Mouse (Mus musculus) T-helper 17 cell (primary cell): ENCODE measurements around the gene AC140267.1.

Experiments used
- in situ Hi-C, 2 experiments: fragments of 300-600 bp; cut with MboI, MseI; formaldehyde crosslinking; loops; 1 replicate in 1 of 2; 2 replicates in 1 of 2; pipeline ENCODE4 v1.15.1; 2025; ENCODE audit warnings: high pct_unique_total_duplicates in 2 of 2

The AC140267.1 gene

DNA sequence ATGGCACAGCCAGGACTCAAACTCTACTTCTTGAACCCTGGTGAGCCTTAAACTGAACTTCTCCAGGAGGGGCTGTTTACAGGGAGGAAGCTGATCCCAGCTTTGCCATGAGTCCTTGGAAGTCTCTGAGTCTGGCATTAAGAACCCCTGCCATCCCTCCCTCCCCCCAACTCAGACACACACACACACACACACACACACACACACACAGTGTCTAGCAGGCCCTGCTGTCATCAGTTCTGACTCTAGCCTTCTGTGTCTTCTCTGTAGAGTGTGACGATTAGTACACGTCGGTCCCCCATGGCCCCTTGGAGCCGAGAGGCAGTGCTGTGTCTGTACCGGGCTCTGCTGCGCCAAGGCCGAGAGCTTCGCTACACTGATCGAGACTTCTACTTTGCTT lies at the start of gene AC140267.1:
AC140267.1 (plus strand) TSS at position 301 of the 400 bp plus-strand sequence.
- in situ Hi-C loops = loop anchor here in 1 of 2 experiments (10.0 to 25.0 kb wide), 2 partner anchors 1119 to 1452 kb away; partner anchors contain the start of gene Chadl

DNA sequence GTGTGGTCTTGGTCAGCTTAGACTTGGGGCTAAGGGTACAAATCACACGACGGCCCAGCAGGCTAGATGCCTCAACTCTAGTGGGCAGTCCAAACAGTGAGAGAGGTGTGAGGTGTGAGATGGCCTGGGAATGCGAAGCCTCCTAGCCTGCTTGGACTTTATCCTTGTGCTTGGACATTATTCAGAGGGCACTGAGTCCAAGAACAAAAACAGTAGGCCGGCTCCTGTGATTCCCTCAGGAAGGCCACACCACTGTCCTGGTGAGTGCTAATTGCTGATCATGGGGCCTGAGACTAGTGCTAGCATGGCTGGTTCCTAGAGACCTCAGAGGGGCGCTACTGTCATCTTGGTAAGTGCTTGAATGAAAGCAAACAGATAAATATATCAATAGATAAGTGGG lies 46.7 kb upstream of the AC140267.1 start:
- in situ Hi-C loops = no loop called here

DNA sequence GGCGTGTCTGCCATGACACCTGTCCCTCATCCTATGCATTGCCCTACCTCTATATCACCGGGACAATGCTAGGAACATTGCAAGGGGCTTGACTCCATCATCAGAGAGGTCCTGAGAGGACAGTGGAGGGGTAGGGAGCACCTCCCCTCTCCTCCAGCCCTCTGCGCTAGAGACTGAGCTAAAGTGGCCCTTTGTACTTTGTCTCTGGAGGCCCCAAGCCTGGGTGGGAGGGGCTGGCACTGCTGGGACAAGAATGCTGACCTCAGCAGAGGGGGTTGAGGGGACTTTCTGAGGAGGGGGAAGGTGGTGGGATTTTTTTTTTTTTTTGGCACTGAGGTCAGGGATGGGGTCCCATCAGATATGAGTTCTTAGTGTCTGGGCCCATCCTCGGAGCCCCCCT lies 45.6 kb upstream of the AC140267.1 start:
- in situ Hi-C loops = no loop called here

DNA sequence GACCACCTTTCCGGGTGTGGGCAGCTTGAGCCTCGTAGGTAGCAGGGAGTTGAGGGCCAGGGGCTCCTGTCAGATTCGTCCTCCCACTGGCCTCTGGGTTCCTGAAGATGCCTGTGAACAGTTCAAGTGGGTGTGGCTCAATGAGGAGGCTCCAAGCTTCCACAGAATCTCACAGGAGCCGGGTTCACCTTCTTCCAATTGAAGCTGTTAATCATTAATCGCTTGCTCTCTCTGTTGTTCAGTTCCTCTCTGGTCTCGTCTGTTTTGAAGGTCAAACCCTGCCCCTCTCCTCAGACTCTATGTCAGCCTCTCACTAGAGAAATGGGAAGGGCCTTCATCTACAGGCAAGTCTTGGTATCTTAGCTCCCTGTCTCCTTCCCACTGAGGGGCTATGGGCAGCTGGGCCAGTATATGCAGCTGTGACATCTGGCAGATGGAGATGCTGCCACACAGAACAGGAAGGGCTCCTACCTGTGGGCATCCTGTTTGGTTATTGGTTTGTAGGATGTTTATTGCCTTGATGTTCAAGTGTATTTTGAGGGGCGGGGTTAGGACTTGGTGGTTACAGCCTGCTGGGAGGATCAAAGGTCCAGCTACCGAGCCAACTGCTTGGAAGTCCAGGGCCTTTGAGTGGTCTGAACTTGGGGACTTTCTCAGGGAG lies 43.9 kb upstream of the AC140267.1 start:
- in situ Hi-C loops = no loop called here

DNA sequence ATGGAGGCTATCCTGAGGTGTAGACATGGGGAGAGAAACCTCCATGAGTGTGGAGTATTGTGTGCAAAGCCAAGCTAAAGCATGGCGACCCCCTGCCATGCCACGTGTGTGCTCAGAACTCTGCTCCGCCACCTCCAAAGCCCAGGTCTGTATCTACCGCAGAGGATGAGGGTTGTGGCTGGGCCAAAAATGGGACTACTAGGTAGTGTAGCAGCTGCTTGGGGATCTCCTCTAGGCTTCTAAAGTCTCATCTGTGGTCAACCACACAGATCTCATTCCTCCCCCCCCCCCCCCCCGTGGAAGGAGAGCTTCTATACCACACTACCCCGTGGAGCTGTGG lies 43.4 kb upstream of the AC140267.1 start:
- in situ Hi-C loops = no loop called here

DNA sequence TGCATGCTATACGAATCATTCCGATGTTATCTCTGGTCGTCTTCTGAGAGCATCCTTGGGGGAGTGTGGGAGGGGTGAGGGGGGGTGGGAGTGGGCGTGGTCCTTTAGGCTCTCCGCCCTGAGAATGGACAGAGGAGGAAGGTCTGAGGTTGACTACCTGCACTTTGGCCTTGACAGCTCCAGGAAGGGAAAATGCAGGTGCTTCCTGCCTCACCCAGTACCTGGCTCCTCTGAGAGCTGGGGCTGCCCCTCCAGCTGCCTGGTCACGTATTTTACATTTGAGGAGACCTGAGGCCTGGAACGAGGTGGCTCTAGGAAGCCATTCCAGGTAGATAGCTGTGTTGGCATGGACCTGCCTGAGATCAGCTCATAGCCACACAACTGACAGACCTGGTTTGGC lies 42.8 kb upstream of the AC140267.1 start:
- in situ Hi-C loops = no loop called here

DNA sequence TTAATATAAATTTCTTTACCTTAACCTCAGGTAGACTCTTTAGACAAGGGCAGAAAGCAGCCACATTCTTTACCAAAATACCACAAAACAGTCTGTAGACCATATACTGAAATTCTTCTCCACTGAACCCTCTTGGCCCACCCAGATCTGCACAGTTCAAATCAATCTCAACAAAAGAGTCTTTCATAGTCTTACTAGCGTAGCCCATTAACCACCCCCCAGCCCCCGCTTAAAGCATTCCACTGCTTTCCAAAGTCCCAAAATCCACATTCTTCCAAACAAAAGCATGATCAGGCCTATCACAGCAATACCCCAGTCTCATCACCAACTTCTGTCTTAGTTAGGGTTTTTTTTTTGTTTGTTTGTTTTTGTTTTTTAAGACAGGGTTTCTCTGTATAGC lies 36.1 kb upstream of the AC140267.1 start:
- in situ Hi-C loops = no loop called here

DNA sequence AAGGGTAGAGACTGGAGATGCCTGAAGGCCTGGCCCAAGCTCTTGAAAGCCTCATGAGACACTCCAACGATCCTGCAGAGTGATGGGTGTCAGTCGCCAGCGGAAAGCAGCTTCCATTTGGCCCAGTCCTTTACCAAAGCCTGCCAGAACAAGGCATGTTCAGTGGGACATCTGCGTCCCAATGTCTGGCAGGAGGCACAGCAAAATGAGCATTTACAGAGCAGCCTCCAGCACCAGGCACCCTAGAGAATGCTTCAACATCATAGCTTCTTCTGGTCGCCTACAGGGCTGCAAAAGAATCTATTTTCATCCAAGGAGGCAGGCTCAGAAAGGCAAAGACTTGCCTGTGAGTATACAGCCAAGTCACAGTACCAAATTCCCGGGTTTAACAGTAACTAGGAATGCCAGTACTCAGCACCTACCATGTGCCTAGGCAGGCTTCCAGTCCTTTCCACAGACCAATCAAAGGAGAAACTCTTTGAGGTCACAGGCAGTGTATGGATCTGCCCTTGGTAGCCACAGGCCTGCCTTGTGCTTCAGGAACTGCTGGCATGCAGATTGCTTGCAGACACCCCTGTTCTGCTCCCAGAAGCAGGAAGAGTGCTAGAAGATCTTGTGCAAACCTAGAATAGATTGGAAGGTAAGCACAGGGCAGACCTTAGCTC lies 33.4 kb upstream of the AC140267.1 start:
- in situ Hi-C loops = loop anchor here in 1 of 2 experiments (10.0 kb wide), 1 partner anchor 333 kb away; no protein-coding TSS in a partner anchor

DNA sequence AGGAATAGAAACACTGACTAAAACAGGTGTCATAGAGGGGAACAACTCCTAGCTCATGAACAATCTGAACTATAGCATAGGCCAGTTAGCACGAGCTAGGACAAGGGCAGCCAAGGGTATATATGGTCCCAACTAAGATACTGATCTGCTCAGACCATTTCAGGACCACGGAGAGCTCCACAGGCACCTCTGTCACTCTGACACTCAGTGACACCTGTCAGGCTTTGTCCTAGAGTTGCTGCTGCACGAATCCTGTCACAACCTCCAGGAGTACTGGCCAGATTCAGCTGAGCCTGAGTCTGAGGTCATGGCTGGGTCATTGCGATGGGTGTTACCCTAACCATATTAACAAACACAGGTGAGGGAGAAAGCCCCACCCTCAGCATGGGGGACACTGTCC lies 32.2 kb upstream of the AC140267.1 start:
- in situ Hi-C loops = loop anchor here in 1 of 2 experiments (10.0 kb wide), 1 partner anchor 331 kb away; no protein-coding TSS in a partner anchor

DNA sequence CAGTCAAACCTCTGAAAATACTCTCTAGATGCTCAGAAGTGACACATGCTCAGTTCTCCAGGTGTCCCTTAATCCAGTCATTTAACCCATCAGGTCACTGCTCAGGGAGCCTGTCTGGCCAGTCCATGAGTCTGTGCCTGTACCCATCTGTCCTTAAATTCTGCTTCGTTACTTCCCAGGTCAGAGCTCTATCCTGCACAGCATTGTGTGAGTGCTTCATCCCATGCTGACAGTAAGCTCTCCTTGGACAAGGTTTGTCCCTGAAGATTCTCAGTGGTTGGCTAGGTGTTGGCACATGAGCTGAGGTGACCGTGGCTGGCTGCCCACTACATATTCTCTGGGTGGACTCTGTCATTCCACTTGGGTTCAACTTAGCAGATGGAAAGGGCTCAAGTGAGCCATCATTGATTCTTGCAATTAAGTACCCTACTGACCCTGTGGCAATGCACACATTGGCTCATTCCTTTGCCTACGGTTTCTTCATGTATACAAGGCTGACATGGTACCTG lies 29.5 kb upstream of the AC140267.1 start:
- in situ Hi-C loops = loop anchor here in 1 of 2 experiments (10.0 kb wide), 1 partner anchor 329 kb away; no protein-coding TSS in a partner anchor

DNA sequence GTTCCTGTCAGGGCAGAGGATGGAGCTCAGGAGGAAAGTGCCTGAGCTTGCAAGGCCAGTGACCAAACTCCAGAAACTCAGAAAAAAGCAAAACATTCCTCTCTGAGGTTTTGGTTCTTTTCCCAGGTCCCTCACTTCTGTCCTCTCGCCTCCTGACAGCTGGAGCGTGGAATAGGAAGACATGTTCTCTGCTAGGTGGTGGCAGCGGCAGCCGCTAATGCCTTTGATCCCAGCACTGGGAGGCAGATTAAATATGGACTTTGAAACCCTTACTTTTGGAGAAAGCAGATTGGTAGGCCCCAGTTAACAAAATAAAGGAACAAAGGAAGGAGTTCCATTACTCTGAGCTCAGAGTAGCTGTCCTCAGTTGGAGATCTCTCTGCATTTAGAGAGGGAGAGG lies 27.2 kb upstream of the AC140267.1 start:
- in situ Hi-C loops = loop anchor here in 1 of 2 experiments (10.0 kb wide), 1 partner anchor 326 kb away; no protein-coding TSS in a partner anchor

DNA sequence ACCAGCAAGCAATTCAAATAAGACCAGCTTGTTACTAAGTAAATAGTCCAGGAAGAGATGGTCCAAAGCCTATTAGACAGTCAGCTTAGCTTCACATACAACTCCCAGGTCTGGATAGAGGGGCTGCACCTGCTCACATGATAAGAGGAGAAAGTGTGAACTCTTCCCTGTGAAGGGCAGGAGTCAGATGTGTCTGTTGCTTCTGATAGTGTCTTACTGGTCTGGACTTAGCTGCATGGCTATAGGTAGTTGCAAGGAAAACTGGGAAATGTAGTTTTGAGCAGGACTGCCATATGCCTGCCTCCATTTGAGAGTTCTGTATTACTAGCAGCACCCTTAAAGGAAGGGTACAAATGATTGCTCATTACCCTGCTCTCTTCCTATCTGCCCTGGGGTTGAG lies 21.9 kb upstream of the AC140267.1 start:
- in situ Hi-C loops = no loop called here

DNA sequence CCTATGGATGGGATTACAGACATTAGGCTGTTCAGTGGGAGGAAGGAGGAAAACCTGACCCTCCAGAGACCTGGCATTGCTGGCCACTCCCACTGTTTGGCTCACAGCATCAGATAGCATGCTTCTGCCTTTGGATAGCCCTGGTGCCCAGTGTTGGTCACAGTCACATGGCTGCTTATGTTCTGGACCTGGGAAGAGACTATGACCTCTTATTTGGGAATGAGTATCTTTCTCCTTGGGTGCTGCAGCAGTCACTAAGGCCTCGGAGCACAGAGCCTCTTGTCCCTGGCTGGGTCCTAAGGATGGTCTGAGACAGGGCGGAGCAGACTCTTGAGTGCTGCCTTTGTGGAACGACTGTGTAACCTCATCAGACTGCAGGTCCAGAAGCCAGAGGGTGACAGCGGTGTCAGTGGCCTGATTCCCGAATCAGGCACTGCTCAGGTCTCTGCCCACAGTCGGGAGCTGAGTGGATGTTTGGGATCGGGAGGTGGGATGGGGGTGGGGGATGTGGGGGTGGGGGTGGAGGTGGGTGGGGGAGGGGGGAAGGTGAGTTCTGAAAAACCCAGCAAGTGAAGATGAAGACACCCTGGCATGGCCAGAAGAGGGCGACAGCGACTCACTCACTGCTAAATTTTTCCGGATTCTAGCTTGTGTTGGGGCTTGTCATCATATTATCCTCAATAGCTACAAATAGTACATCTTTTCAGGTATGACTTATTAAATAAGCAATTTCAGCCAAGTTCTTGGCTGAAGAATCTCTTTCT lies 19.7 kb upstream of the AC140267.1 start:
- in situ Hi-C loops = loop anchor here in 1 of 2 experiments (5.0 kb wide), 1 partner anchor 51 kb away; no protein-coding TSS in a partner anchor

DNA sequence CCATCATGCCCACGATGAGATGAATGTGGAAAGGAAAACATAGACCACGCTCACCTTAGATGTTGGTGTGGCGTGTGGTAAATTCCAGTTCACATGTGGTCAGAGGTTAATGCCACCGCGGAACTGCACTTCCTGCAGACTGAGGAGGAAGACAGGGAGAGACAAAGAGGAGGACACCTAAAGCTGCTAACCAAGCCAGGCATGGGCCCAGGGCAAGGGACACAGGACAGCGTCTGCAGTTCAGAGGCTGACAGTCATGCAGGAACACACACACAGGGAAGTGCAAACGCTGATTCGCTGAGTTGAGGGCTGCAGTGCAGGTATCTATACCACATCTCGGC lies 19.2 kb upstream of the AC140267.1 start:
- in situ Hi-C loops = loop anchor here in 1 of 2 experiments (5.0 kb wide), 1 partner anchor 51 kb away; no protein-coding TSS in a partner anchor

DNA sequence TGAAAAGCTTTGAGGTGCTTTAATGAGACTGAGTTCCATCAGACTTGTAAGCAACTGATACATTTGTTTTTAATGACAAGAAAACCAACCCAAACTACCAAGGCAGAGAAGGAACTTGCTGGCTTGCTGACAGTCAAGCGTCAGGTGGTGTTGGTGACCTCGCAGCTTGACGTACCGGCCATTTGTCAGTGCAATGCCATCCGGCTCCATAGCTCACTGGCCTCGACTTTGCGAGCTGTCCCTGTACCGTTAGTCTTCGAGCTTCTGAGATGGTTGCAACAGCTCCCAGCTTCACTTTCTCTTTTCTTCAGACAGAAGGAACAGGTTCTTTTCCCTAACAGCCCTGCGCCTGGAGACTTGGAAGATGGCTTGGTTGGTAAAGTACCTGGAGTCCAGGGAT lies 18.2 kb upstream of the AC140267.1 start:
- in situ Hi-C loops = loop anchor here in 1 of 2 experiments (5.0 kb wide), 1 partner anchor 50 kb away; no protein-coding TSS in a partner anchor

DNA sequence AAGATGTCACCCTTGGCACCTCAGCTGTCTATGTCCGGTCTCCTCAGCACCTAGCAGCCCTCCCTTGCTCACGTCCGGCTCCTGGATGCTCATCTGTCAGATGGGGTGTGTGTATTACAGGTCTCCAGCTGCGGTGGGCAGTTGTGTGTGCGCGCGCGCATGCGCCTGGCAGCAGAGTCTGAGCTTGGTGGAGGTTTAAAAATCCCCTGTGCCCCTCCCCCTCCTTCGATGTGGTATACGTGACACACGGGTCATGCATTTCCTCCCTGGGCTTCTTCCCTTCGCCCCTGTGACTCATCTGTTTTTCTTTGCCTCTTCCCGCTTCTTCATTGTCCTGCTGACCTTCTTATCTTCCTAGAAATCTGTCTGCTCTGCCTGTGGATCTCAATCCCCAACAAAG lies 16.4 kb upstream of the AC140267.1 start:
- in situ Hi-C loops = loop anchor here in 1 of 2 experiments (5.0 kb wide), 1 partner anchor 48 kb away; no protein-coding TSS in a partner anchor

DNA sequence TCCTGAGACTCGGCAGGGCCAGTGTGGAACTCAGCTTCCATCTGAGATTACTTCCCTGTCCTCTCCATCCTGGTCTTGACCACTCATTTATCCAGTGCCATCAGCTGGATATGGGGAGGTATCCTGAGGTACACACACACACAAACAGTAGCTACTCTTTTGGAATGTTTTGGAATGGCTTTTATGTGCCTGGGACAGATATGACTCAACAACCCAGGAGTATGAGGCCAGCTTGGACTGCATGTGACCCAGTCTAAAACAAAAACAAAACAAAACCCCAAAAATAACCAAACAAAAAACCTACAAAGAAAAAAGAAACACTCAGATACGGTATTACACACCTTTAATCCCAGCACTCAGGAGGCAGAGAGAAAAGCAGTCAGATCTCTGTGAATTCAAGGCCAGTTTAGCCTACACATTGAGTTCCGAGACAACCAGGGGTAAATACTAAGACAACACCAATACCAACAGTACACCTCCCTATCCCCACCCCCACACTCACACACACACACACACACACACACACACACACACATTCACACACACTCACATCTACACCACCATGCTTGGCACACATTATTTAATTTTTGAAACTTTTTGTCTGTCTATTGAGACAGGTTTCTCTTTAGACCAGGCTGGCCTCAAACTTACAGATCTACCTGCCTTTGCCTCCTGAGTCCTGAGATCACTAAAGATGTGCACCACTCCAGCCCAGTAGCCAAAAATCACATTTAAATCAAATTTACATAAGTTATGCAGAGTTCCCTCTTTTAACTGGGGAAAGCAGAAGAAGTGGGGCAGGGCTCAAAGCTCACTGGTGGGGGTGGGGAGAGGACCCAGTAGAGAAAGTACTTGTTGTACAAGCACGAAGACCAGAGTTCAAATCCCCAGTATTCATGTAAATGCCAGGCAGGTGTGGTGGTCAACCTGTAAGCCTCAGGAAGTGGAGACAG lies 15.7 kb upstream of the AC140267.1 start:
- in situ Hi-C loops = loop anchor here (5.0 kb wide), 3 partner anchors 47 to 103 kb away; no protein-coding TSS in a partner anchor

DNA sequence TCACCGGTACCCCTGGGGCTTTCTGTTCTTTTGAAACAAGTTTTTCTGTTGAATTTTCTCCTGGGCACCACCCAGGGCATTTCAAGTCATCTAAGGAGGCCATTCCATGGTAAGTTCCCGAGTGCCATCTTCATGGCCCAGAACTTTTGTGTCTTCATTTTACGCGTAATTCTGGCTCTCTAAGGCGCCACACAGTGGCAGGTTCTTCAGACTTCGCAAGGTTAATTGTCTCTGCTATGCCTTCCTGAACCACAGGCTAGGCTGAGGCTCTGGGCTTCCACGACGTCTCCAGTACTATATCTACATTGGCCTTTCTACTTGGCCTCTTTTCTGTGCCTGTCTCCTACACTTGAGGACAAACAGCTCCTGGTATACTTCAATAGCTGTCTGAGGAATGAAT lies 14.6 kb upstream of the AC140267.1 start:
- in situ Hi-C loops = loop anchor here in 1 of 2 experiments (5.0 kb wide), 2 partner anchors 96 to 104 kb away; no protein-coding TSS in a partner anchor

DNA sequence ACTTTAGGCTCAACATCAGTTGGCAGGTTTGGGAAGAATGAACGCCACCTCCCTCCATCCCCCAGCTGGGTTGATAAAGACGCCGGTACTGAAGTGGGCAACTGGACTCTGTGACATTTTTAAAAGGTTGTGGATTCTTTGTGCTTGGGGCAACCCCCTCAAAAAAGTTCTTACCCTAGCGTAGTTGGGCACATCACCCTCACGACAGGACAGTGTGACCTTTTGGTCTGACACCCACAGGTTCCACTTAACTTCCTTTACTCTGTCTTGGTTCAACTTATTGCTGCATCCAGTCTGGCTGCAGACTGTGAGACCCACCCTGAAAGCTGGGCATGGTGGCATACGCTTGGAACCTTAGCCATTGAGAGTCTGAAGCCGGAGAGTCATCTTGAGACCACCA lies 11.9 kb upstream of the AC140267.1 start:
- in situ Hi-C loops = loop anchor here in 1 of 2 experiments (5.0 kb wide), 2 partner anchors 94 to 106 kb away; no protein-coding TSS in a partner anchor

DNA sequence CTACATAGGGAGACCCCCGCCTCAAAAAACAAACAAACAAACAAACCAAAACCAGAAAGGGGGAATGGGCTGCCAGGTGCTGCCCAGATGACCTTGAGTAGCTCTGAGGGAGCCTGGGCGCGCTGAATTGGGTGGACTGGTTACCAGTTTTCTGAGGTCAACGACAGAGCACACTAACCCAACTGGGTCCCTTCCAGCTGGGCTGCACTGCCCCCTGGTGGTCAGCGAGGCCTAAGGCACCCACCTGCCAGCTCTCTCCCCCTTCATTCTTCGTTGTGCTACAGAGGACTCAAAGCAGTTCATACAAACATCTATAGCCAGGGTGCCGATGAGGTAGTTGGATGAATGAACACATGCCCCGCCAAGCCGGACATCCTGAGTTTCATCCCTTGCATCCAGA lies 10.4 kb upstream of the AC140267.1 start:
- in situ Hi-C loops = loop anchor here in 1 of 2 experiments (25.0 kb wide), 1 partner anchor 1462 kb away; the partner anchor contains the start of gene Chadl
